Mouse (Mus musculus) hindbrain, postnatal 0 days (tissue): Measurements from ENCODE around the gene Mtch2. TPM values are rescaled to one million over a fixed set of nuclear protein-coding genes. Genes with fewer than 3 reads are reported as not detected.

ENCODE experiments used
- ATAC-seq: fragments of 200-750 bp; cut with Nextera tagmentation; 2 replicates; pipeline ENCODE4 v1.8.0; 2017; ENCODE audit warnings: mild to moderate bottlenecking, moderate TSS enrichment, moderate library complexity
- DNase-seq: peaks from one replicate; pipeline ENCODE4 v3.0.0-alpha.2; 2015; ENCODE audit warnings: low spot score
- H3K27ac ChIP-seq: fragments of 300-500 bp; sonication (generic); 2 replicates; pipeline ENCODE4 v1.5.1; 2014; ENCODE audit warnings: mild to moderate bottlenecking
- H3K27me3 ChIP-seq: fragments of 300-500 bp; sonication (generic); 2 replicates; pipeline ENCODE4 v1.6.1; 2014; ENCODE audit warnings: low read length, mixed read lengths; ENCODE audit not compliant: insufficient read depth
- H3K36me3 ChIP-seq: fragments of 300-500 bp; sonication (generic); 2 replicates; pipeline ENCODE4 v1.6.1; 2014; ENCODE audit warnings: low read length, mixed read lengths; ENCODE audit not compliant: insufficient read depth
- H3K4me1 ChIP-seq: fragments of 300-500 bp; sonication (generic); 2 replicates; pipeline ENCODE4 v1.6.1; 2014; ENCODE audit warnings: antibody characterized with exemption, low read length, mixed read lengths; ENCODE audit not compliant: insufficient read depth
- H3K4me2 ChIP-seq: fragments of 300-500 bp; sonication (generic); 2 replicates; pipeline ENCODE4 v1.6.1; 2014; ENCODE audit warnings: low read depth, mild to moderate bottlenecking, low read length, moderate library complexity, mixed read lengths
- H3K4me3 ChIP-seq: fragments of 300-500 bp; sonication (generic); 2 replicates; pipeline ENCODE4 v1.5.1; 2014; ENCODE audit warnings: low read length
- H3K9ac ChIP-seq: fragments of 300-500 bp; sonication (generic); replicated peaks from 2 replicates; pipeline ENCODE4 v1.6.1; 2014; ENCODE audit warnings: mild to moderate bottlenecking, low read length, moderate library complexity, mixed read lengths
- H3K9me3 ChIP-seq: fragments of 300-500 bp; sonication (generic); 2 replicates; pipeline ENCODE4 v1.6.1; 2016; ENCODE audit warnings: low read length, mixed read lengths
- CTCF ChIP-seq: IDR thresholded peaks from 2 replicates; pipeline ENCODE4 v1.5.1; 2016; ENCODE audit warnings: antibody characterized with exemption, control low read depth, low read depth
- WGBS: fragments of 180-500 bp; shearing (Covaris S2); extraction: QIAGEN DNeasy Blood & Tissue Kit; methylation state at CpG from one replicate; pipeline ENCODE4 v1.1.7; 2014; 5-methylcytosine and 5-hydroxymethylcytosine counted together
- polyA plus RNA-seq: library from polyadenylated mRNA; unstranded; fragments of >200 nt; fragmentation: Nextera tagmentation; extraction: Ambion mirVana; gene quantifications from 2 replicates; pipeline ENCODE4 v1.2.1, GENCODE M21; 2015
- total RNA-seq: library from RNA; depleted of rRNA; stranded (reverse); fragments of >200 nt; gene quantifications from 2 replicates; pipeline ENCODE4 v1.2.3, GENCODE M21; 2014

Mtch2 gene
- total and polyA plus RNA-seq, 2 experiments from 2014 or later = 126 to 202 TPM

GRCm38 (mm10) chr2:90874025-90874424 is 27.1 kb downstream of the Mtch2 start:
- Histone ChIP-seq H3K27me3 (no peaks in the 10 kb centered on the region), H3K9ac (no peak overlapping the region), H3K9me3 (no peaks in the 10 kb centered on the region), H3K36me3 (no peaks in the 10 kb centered on the region), H3K27ac (no peak overlapping the region), H3K4me2 (no peak overlapping the region), H3K4me3 (no peak overlapping the region), H3K4me1 (no peaks in the 10 kb centered on the region)
- TF ChIP-seq CTCF = no peak
- ATAC-seq (no peak), DNase-seq (no peak)
- WGBS = 90% methylated on average over 1 of the region's 1 CpGs

GRCm38 (mm10) chr2:90875239-90875638 is 28.3 kb downstream of the Mtch2 start:
- DNase-seq = no peak
- Histone ChIP-seq H3K4me3 (no peak overlapping the region), H3K9me3 (no peaks in the 10 kb centered on the region), H3K9ac (no peak overlapping the region), H3K36me3 (no peaks in the 10 kb centered on the region), H3K4me2 (no peak overlapping the region), H3K4me1 (0 out of 2 replicates have a peak, but pooled peaks cover 2% of the 10 kb centered on the region), H3K27ac (no peak overlapping the region), H3K27me3 (no peaks in the 10 kb centered on the region)
- no peak for TF ChIP-seq CTCF
- 67% methylated on average over 2 of the region's 2 CpGs for WGBS
- ATAC-seq = no peak

GRCm38 (mm10) chr2:90877584-90878259 is 30.8 kb downstream of the Mtch2 start:
- WGBS = 67% methylated on average over 5 of the region's 5 CpGs
- Histone ChIP-seq H3K4me3 (no peak overlapping the region), H3K36me3 (no peaks in the 10 kb centered on the region), H3K4me1 (0 out of 2 replicates have a peak, but pooled peaks cover 2% of the 10 kb centered on the region), H3K9ac (no peak overlapping the region), H3K9me3 (no peaks in the 10 kb centered on the region), H3K27ac (no peak overlapping the region), H3K27me3 (no peaks in the 10 kb centered on the region), H3K4me2 (no peak overlapping the region)
- ATAC-seq (no peak), DNase-seq (no peak)
- TF ChIP-seq CTCF = no peak

- ATAC-seq = no peak
- Histone ChIP-seq H3K27ac (no peak overlapping the region), H3K4me2 (no peak overlapping the region), H3K36me3 (no peaks in the 10 kb centered on the region), H3K9ac (no peak overlapping the region), H3K27me3 (no peaks in the 10 kb centered on the region), H3K4me3 (no peak overlapping the region), H3K4me1 (0 out of 2 replicates have a peak, but pooled peaks cover 2% of the 10 kb centered on the region), H3K9me3 (no peaks in the 10 kb centered on the region)
- TF ChIP-seq CTCF = no peak
- no peak for DNase-seq
These were observed 32.5 kb downstream of the Mtch2 start for GRCm38 (mm10) chr2:90879419-90879818.

GRCm38 (mm10) chr2:90880144-90880785 is 33.3 kb downstream of the Mtch2 start:
- H3K27ac ChIP-seq = 0 out of 2 replicates have a peak overlapping the region, but pooled peaks have one; percentile 32
- no peak overlapping the region for H3K9ac ChIP-seq
- WGBS = 19% methylated on average over 6 of the region's 6 CpGs

GRCm38 (mm10) chr2:90881824-90882223 is 34.9 kb downstream of the Mtch2 start:
- H3K4me1 ChIP-seq = 0 out of 2 replicates have a peak, but pooled peaks cover 2% of the 10 kb centered on the region
- no peaks in the 10 kb centered on the region for H3K27me3 ChIP-seq
- DNase-seq (no peak), ATAC-seq (no peak)
- no peak overlapping the region for H3K27ac ChIP-seq
- no peak overlapping the region for H3K4me3 ChIP-seq
- H3K9ac ChIP-seq = no peak overlapping the region
- H3K36me3 ChIP-seq = no peaks in the 10 kb centered on the region
- no peak for TF ChIP-seq CTCF
- H3K9me3 ChIP-seq = no peaks in the 10 kb centered on the region
- H3K4me2 ChIP-seq = no peak overlapping the region
- WGBS = 82% methylated on average over 2 of the region's 2 CpGs

More at GRCm38 (mm10) chr2:90880144-90880785, 33.3 kb downstream of the Mtch2 start:
- Histone ChIP-seq H3K27me3 (no peaks in the 10 kb centered on the region), H3K4me3 (no peak overlapping the region), H3K9me3 (no peaks in the 10 kb centered on the region), H3K36me3 (no peaks in the 10 kb centered on the region), H3K4me2 (no peak overlapping the region), H3K4me1 (0 out of 2 replicates have a peak, but pooled peaks cover 2% of the 10 kb centered on the region)
- no peak for TF ChIP-seq CTCF
- DNase-seq (peak; percentile 37), ATAC-seq (peak; percentile 22; the same call in 1 of the 2 replicates)
